Mouse (Mus musculus) limb, embryonic 12.5 days (tissue): ENCODE results near the gene Lrtm1. TPM values are rescaled to one million over a fixed set of nuclear protein-coding genes. Genes with fewer than 3 reads are reported as not detected.
A peak's percentile ranks its signal among the peaks of the same experiment; 100 is the strongest.

Experiments used
- ATAC-seq: fragments of 200-750 bp; cut with Nextera tagmentation; 2 replicates; pipeline ENCODE4 v1.8.0; 2017; ENCODE audit warnings: low read depth, moderate TSS enrichment; ENCODE audit not compliant: insufficient number of reproducible peaks, insufficient read depth, low FRiP score, low TSS enrichment
- H3K27ac ChIP-seq: fragments of 300-500 bp; sonication (generic); 2 replicates; pipeline ENCODE4 v1.5.1; 2016; ENCODE audit warnings: mild to moderate bottlenecking, moderate library complexity
- H3K27me3 ChIP-seq: fragments of 300-500 bp; sonication (generic); 2 replicates; pipeline ENCODE4 v1.6.1; 2016; ENCODE audit warnings: mild to moderate bottlenecking, moderate library complexity
- H3K36me3 ChIP-seq: fragments of 300-500 bp; sonication (generic); 2 replicates; pipeline ENCODE4 v1.6.1; 2016; ENCODE audit warnings: mild to moderate bottlenecking, moderate library complexity
- H3K4me1 ChIP-seq: fragments of 300-500 bp; sonication (generic); replicated peaks from 2 replicates; pipeline ENCODE4 v1.6.1; 2016
- H3K4me2 ChIP-seq: fragments of 300-500 bp; sonication (generic); 2 replicates; pipeline ENCODE4 v1.6.1; 2016; ENCODE audit warnings: mild to moderate bottlenecking, moderate library complexity
- H3K4me3 ChIP-seq: fragments of 300-500 bp; sonication (generic); replicated peaks from 2 replicates; pipeline ENCODE4 v1.5.1; 2016; ENCODE audit warnings: mild to moderate bottlenecking
- H3K9ac ChIP-seq: fragments of 300-500 bp; sonication (generic); replicated peaks from 2 replicates; pipeline ENCODE4 v1.6.1; 2016; ENCODE audit warnings: mild to moderate bottlenecking, moderate library complexity
- H3K9me3 ChIP-seq: fragments of 300-500 bp; sonication (generic); 2 replicates; pipeline ENCODE4 v1.6.1; 2016; ENCODE audit warnings: mild to moderate bottlenecking, moderate library complexity
- WGBS: fragments of 180-500 bp; shearing (Covaris S2); methylation state at CpG from one replicate; pipeline ENCODE4 v1.1.7; 2016; 5-methylcytosine and 5-hydroxymethylcytosine counted together
- polyA plus RNA-seq: library from polyadenylated mRNA; unstranded; fragments of >200 nt; fragmentation: Nextera tagmentation; extraction: Ambion mirVana; gene quantifications from 2 replicates; pipeline ENCODE4 v1.2.1, GENCODE M21; 2016

The Lrtm1 gene
- polyA plus RNA-seq, 1 experiment from 2014 or later, result 0.23 TPM

GRCm38 (mm10) chr14:29014680-29015079, 3.3 kb upstream of the Lrtm1 start:
- Histone ChIP-seq H3K27ac (no peak overlapping the region), H3K4me2 (no peak overlapping the region), H3K9me3 (0 out of 2 replicates have a peak, but pooled peaks cover 4% of the 10 kb centered on the region), H3K9ac (no peak overlapping the region), H3K4me1 (peaks cover 19% of the 10 kb centered on the region), H3K36me3 (no peaks in the 10 kb centered on the region), H3K4me3 (no peak overlapping the region), H3K27me3 (no peaks in the 10 kb centered on the region)
- no peak for ATAC-seq
- 87% methylated on average over 2 of the region's 2 CpGs for WGBS

DNA sequence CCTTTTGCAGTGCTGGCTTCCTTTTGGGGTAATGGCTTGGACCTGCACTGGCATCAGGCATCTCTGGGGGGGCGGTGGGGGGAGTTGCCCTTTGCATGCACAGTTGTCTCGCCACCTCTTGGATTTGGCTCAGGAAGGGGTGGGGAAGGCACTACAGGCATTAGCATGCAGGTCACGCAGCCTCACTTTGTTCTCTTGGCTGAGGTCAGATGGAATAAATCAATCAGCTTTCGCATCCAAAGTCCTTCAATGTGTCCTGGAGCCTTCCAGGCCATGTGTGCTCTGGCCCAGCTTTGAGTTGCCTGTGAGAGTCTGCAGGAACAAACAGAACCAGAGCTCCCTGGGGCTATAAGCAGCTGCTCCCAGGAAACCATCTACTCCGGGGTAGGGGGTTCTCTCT, 2.1 kb upstream of the Lrtm1 start:
- Histone ChIP-seq H3K27me3 (no peaks in the 10 kb centered on the region), H3K9me3 (0 out of 2 replicates have a peak, but pooled peaks cover 4% of the 10 kb centered on the region), H3K27ac (peak overlapping the region; percentile 29; the same call in 1 of the 2 replicates), H3K9ac (no peak overlapping the region), H3K4me3 (no peak overlapping the region), H3K4me2 (no peak overlapping the region), H3K4me1 (peaks cover 19% of the 10 kb centered on the region), H3K36me3 (no peaks in the 10 kb centered on the region)
- WGBS, result 23% methylated on average over 5 of the region's 5 CpGs
- no peak for ATAC-seq

DNA sequence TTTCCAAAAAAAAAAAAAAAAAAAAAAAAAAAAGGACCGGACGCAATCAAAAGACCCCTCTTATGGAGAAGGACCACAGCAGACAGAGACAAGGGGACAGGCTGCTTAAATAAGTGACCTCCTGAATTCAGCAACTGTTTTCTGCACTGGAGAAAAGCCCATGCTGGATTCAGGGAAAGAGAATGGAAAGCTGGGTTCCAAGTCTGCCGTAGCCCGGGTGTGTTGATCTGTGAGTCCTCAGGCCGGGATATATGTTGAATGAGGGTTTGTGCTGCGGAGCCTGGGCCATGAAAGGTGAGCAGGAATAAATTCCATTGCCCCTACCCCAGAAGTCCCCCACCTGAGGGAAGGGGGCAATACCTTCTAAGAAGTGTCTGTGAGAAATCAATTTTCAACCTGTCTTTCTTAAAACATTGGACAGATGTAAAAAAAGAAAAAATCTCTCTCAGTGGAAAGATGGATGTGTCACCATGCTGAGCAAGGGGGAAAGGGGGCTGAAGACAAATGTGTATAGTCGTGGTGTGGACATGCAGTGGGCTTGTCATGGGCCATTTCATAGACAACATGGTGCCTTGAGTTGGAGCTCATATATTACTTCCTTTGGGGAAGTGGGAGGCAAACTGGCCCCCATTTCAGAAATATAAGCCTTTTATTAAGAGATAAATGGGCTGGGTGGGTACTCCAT, 450 bp downstream of the Lrtm1 start:
- no peak overlapping the region for H3K4me3 ChIP-seq
- 46% methylated on average over 7 of the region's 7 CpGs for WGBS
- H3K27ac ChIP-seq, result no peak overlapping the region
- no peak for ATAC-seq
- no peaks in the 10 kb centered on the region for H3K9me3 ChIP-seq
- peaks cover 19% of the 10 kb centered on the region for H3K4me1 ChIP-seq
- no peaks in the 10 kb centered on the region for H3K36me3 ChIP-seq
- H3K27me3 ChIP-seq, result no peaks in the 10 kb centered on the region
- H3K4me2 ChIP-seq, result no peak overlapping the region
- no peak overlapping the region for H3K9ac ChIP-seq

DNA sequence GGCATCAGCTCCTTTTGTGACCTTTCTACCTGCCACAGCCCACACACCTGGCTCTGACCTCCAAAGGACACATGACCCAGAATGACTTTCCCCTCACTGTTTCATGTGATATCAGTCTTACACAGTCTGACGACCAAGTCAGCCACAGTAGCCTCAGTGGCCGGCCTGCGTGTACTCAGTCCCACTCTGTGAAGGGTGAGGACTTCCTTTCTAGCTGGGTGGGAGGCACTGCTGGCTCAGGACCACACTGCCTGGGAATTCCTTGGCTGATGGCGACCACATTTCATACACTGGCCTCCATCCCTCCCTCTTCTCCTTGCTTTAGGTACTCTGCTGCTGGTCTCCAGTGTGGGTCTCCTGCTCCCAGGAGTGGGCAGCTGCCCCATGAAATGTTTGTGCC, 3.3 kb downstream of the Lrtm1 start:
- no peaks in the 10 kb centered on the region for H3K36me3 ChIP-seq
- no peak overlapping the region for H3K9ac ChIP-seq
- H3K27me3 ChIP-seq, result no peaks in the 10 kb centered on the region
- no peak overlapping the region for H3K4me3 ChIP-seq
- peaks cover 13% of the 10 kb centered on the region for H3K4me1 ChIP-seq
- 78% methylated on average over 4 of the region's 4 CpGs for WGBS
- no peaks in the 10 kb centered on the region for H3K9me3 ChIP-seq
- no peak overlapping the region for H3K27ac ChIP-seq
- H3K4me2 ChIP-seq, result no peak overlapping the region
- ATAC-seq, result no peak

GRCm38 (mm10) chr14:29023246-29023645, 5.2 kb downstream of the Lrtm1 start:
- no peak overlapping the region for H3K9ac ChIP-seq
- 92% methylated on average over 4 of the region's 4 CpGs for WGBS
- H3K4me2 ChIP-seq, result no peak overlapping the region
- no peaks in the 10 kb centered on the region for H3K36me3 ChIP-seq
- H3K27me3 ChIP-seq, result no peaks in the 10 kb centered on the region
- H3K27ac ChIP-seq, result no peak overlapping the region
- H3K4me1 ChIP-seq, result peaks cover 10% of the 10 kb centered on the region
- no peak for ATAC-seq
- H3K9me3 ChIP-seq, result no peaks in the 10 kb centered on the region
- H3K4me3 ChIP-seq, result no peak overlapping the region

- peaks cover 24% of the 10 kb centered on the region for H3K4me1 ChIP-seq
- H3K4me3 ChIP-seq, result no peak overlapping the region
- 84% methylated on average over 6 of the region's 6 CpGs for WGBS
- H3K36me3 ChIP-seq, result no peaks in the 10 kb centered on the region
- no peak overlapping the region for H3K4me2 ChIP-seq
- no peak for ATAC-seq
- H3K9ac ChIP-seq, result no peak overlapping the region
- H3K27ac ChIP-seq, result no peak overlapping the region
- H3K27me3 ChIP-seq, result no peaks in the 10 kb centered on the region
- no peaks in the 10 kb centered on the region for H3K9me3 ChIP-seq
These were observed 7.3 kb downstream of the Lrtm1 start for GRCm38 (mm10) chr14:29025335-29025734.

DNA sequence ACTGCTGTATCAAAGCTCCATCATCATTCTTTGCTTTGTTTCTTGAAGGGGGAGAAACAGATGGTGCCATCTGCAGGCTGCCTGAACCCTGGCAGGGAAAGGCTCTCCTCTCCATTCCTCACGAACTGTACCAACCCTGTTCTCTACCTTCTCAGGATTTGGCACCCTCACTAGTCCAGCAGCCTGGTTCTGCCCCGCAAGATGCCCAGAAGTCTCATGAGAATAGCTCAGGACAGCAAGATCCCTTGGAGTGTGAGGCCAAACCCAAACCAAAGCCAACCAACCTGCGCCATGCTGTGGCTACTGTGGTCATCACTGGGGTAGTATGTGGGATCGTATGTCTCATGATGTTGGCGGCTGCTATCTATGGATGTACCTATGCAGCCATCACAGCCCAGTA, 9.3 kb downstream of the Lrtm1 start:
- Histone ChIP-seq H3K9ac (no peak overlapping the region), H3K27me3 (no peaks in the 10 kb centered on the region), H3K36me3 (no peaks in the 10 kb centered on the region), H3K27ac (no peak overlapping the region), H3K4me2 (no peak overlapping the region), H3K9me3 (no peaks in the 10 kb centered on the region), H3K4me1 (peaks cover 30% of the 10 kb centered on the region), H3K4me3 (no peak overlapping the region)
- WGBS, result 87% methylated on average over 5 of the region's 5 CpGs
- no peak for ATAC-seq

GRCm38 (mm10) chr14:29028391-29029106, 10.5 kb downstream of the Lrtm1 start:
- 18% methylated on average over 6 of the region's 6 CpGs for WGBS
- Histone ChIP-seq H3K9me3 (no peaks in the 10 kb centered on the region), H3K4me3 (no peak overlapping the region), H3K27me3 (no peaks in the 10 kb centered on the region), H3K27ac (peak overlapping the region; percentile 81), H3K36me3 (no peaks in the 10 kb centered on the region), H3K4me1 (peaks cover 30% of the 10 kb centered on the region), H3K4me2 (peak overlapping the region; percentile 28; the same call in 1 of the 2 replicates), H3K9ac (no peak overlapping the region)
- ATAC-seq, result no peak

- no peaks in the 10 kb centered on the region for H3K36me3 ChIP-seq
- no peak overlapping the region for H3K4me3 ChIP-seq
- H3K9ac ChIP-seq, result no peak overlapping the region
- H3K4me2 ChIP-seq, result no peak overlapping the region
- 0 out of 2 replicates have a peak overlapping the region, but pooled peaks have one; percentile 81 for H3K27ac ChIP-seq
- ATAC-seq, result no peak
- no peaks in the 10 kb centered on the region for H3K9me3 ChIP-seq
- H3K27me3 ChIP-seq, result no peaks in the 10 kb centered on the region
- peaks cover 30% of the 10 kb centered on the region for H3K4me1 ChIP-seq
- 59% methylated on average over 2 of the region's 2 CpGs for WGBS
These were observed 11.1 kb downstream of the Lrtm1 start for GRCm38 (mm10) chr14:29029107-29029469.

DNA sequence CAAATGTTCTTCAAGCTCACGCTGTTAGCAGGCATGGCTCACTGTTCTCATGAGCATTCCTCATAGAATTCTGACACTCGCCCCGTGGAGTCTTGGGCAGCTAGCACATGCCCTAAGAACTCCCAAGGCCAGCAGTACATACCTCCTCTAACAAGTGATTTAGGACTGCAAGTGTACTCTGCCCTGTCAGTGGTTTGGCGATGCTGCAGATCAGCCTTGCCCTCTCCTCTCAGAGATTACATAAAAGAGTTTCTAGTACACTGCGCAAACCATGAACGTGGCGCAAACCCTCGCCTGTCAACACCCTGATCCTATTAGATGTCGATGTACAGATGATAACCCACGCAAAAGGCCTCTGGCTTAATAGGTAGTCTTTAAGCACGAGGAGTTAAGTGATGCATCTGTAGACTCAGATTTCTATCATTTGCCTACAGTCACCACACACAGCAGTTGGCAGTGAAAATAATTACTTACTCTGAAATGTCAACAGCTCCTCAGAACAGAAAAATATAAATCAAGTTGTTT, 11.9 kb downstream of the Lrtm1 start:
- ATAC-seq, result no peak
- no peaks in the 10 kb centered on the region for H3K27me3 ChIP-seq
- H3K4me2 ChIP-seq, result no peak overlapping the region
- peaks cover 30% of the 10 kb centered on the region for H3K4me1 ChIP-seq
- WGBS, result 59% methylated on average over 11 of the region's 11 CpGs
- no peak overlapping the region for H3K9ac ChIP-seq
- H3K27ac ChIP-seq, result no peak overlapping the region
- no peaks in the 10 kb centered on the region for H3K9me3 ChIP-seq
- H3K4me3 ChIP-seq, result no peak overlapping the region
- no peaks in the 10 kb centered on the region for H3K36me3 ChIP-seq

DNA sequence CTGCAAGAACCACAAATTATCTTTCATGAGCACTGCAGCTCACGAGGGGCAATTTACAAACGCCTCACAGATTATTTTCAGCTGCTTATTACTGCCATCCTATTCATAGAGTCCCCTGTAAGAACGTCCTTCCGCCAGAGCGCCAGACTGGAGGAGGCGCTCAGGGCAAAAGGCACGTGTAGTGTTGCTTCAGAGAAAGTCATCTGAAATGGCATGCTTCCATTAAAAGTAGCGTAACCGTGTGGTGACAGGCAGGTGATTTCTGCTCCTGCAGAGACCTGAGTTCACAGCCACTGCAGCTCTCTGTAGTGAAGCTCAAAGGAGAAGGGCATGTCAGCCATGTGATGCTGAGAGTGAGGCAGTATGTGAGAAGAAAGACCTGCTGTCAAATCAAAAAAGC, 12.5 kb downstream of the Lrtm1 start:
- Histone ChIP-seq H3K9ac (no peak overlapping the region), H3K27ac (no peak overlapping the region), H3K9me3 (no peaks in the 10 kb centered on the region), H3K36me3 (no peaks in the 10 kb centered on the region), H3K4me2 (no peak overlapping the region), H3K27me3 (no peaks in the 10 kb centered on the region), H3K4me3 (no peak overlapping the region), H3K4me1 (peaks cover 30% of the 10 kb centered on the region)
- ATAC-seq, result no peak
- 44% methylated on average over 9 of the region's 9 CpGs for WGBS
